ENCODE assay signal across 19 mouse cellular contexts in the genomic region with DNA sequence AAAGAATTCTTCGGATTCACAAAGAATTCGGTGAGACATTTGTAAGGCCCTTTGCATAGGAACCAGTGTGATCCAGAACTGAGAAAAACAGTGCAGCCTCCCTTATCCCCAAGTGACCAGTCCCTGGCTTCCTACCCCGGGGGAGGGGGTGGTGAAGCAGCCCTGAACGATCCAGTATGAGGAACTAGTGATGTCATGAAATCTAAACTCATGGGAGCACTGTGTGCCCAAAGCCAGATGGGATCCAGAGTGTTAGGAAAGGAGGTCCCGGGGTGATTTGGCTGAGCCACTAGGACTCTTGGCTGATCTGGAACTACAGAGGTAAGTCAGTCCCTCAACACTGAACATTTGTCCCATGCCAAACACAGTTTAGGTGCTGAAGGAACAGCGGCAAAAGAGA.
DNase-seq lines count a peak whose midpoint lies in the region; ATAC-seq and TF ChIP-seq lines count a peak whose summit lies in the region.
"Had no signal": no experiment of that assay in that cellular context is flagged by ENCODE, and none has a peak within 500 bp of the region (broad histone marks: within the 10 kb centered on the region; RNA-seq: fewer than 3 reads in every experiment).

No protein-coding gene starts in this region.

- H3K27ac ChIP-seq in embryonic facial prominence, embryonic 11.5 days (replicated peaks; ENCODE audit: low read depth, low read length), result no peak overlapping the region
- H3K27ac ChIP-seq in cerebellum, adult 2 months (ENCODE audit: insufficient read depth, low read length), result no peak overlapping the region
- H3K27ac ChIP-seq: embryonic facial prominence, embryonic 13.5 days; limb, embryonic 15.5 days; midbrain, embryonic 15.5 days; neural tube, embryonic 15.5 days had no signal

- no peak overlapping the region for H3K4me2 ChIP-seq in embryonic facial prominence, embryonic 11.5 days (ENCODE audit: low read depth, low read length)
- H3K4me2 ChIP-seq: embryonic facial prominence, embryonic 13.5 days; limb, embryonic 15.5 days; midbrain, embryonic 15.5 days; neural tube, embryonic 15.5 days had no signal

- no peak overlapping the region for H3K4me3 ChIP-seq in embryonic facial prominence, embryonic 11.5 days (ENCODE audit: low read depth, low read length)
- no peak overlapping the region for H3K4me3 ChIP-seq in cerebellum, adult 2 months (replicated peaks; ENCODE audit: insufficient read depth, low read depth, low read length)
- H3K4me3 ChIP-seq: embryonic facial prominence, embryonic 13.5 days; limb, embryonic 15.5 days; megakaryocyte, embryonic 14.5 days; midbrain, embryonic 15.5 days; neural tube, embryonic 15.5 days had no signal

- no peaks in the 10 kb centered on the region for H3K27me3 ChIP-seq in embryonic facial prominence, embryonic 11.5 days (ENCODE audit: control insufficient read depth, insufficient read depth, low read length)
- H3K27me3 ChIP-seq in cerebellum, adult 2 months (ENCODE audit: control insufficient read depth, insufficient read depth, low read length), result no peaks in the 10 kb centered on the region
- H3K27me3 ChIP-seq: embryonic facial prominence, embryonic 13.5 days; limb, embryonic 15.5 days; midbrain, embryonic 15.5 days; neural tube, embryonic 15.5 days had no signal

- 80% methylated on average over 6 of the region's 6 CpGs for WGBS in embryonic facial prominence, embryonic 11.5 days
- 65% methylated on average over 6 of the region's 6 CpGs for WGBS in cerebellum, adult 2 months

- H3K9ac ChIP-seq in embryonic facial prominence, embryonic 11.5 days (replicated peaks; ENCODE audit: low read length), result no peak overlapping the region
- H3K9ac ChIP-seq: embryonic facial prominence, embryonic 13.5 days; limb, embryonic 15.5 days; midbrain, embryonic 15.5 days; neural tube, embryonic 15.5 days had no signal

- no peak for TF ChIP-seq CTCF in cerebellum, adult 2 months (IDR thresholded peaks at IDR 0.05; ENCODE audit: borderline replicate concordance, insufficient read depth, low read depth, low read length)

- no peaks in the 10 kb centered on the region for H3K9me3 ChIP-seq in embryonic facial prominence, embryonic 11.5 days (replicated peaks; ENCODE audit: control insufficient read depth, low read length)
- H3K9me3 ChIP-seq: embryonic facial prominence, embryonic 13.5 days; limb, embryonic 15.5 days; megakaryocyte, embryonic 14.5 days; midbrain, embryonic 15.5 days; neural tube, embryonic 15.5 days had no signal

- TF ChIP-seq POLR2A in cerebellum, adult 2 months (IDR thresholded peaks at IDR 0.05; ENCODE audit: borderline replicate concordance, insufficient read depth, low read length), result no peak

- ATAC-seq in embryonic facial prominence, embryonic 11.5 days (replicated peaks; ENCODE audit: insufficient number of reproducible peaks, low FRiP score, low TSS enrichment, low read depth), result no peak
- ATAC-seq: forebrain, embryonic 14.5 days; midbrain, embryonic 15.5 days had no signal

- intact Hi-C loops in heart, postnatal 10 days (cut with DNase I), result loop anchor here (10.0 kb wide), 1 partner anchor 361 kb away; no protein-coding TSS in a partner anchor

- no peaks in the 10 kb centered on the region for H3K36me3 ChIP-seq in embryonic facial prominence, embryonic 11.5 days (replicated peaks; ENCODE audit: control insufficient read depth, insufficient read depth, low read depth, low read length)
- H3K36me3 ChIP-seq: midbrain, embryonic 15.5 days; neural tube, embryonic 15.5 days had no signal

- no peaks in the 10 kb centered on the region for H3K4me1 ChIP-seq in embryonic facial prominence, embryonic 11.5 days (ENCODE audit: control insufficient read depth, insufficient read depth, low read length)
- peaks cover 7% of the 10 kb centered on the region for H3K4me1 ChIP-seq in cerebellum, adult 2 months (ENCODE audit: control insufficient read depth, insufficient read depth, low read length)

- peak; percentile 46 for DNase-seq in gastrocnemius, adult 18-20 months (ENCODE audit: low spot score)
- DNase-seq in gastrocnemius, postnatal 10 days, result no peak
- DNase-seq in heart, postnatal 10 days, result peak; percentile 20 to 44
- DNase-seq in heart, postnatal 4 days, result no peak
- DNase-seq in NIH3T3 (ENCODE audit: low read depth), result peak; percentile 29
- DNase-seq in embryonic facial prominence, embryonic 11.5 days (ENCODE audit: low spot score), result peak; percentile 41
- DNase-seq in cerebellum, adult 2 months, result no peak
- DNase-seq: cerebellum, adult 8-10 months; kidney, adult 18-20 months; kidney, postnatal 10 days; lung, postnatal 14 days; right cerebral cortex, postnatal 14 days; thymus, adult 2 months had no signal

Comparison
In these comparisons a context has a peak if more than half of its experiments do, and no peak if none do; other contexts are left out.
1. DNase-seq: peak in gastrocnemius, adult 18-20 months (single experiment), heart, postnatal 10 days (2 of 2), NIH3T3 (single experiment) and embryonic facial prominence, embryonic 11.5 days (single experiment); none in gastrocnemius, postnatal 10 days (single experiment), heart, postnatal 4 days (single experiment) and cerebellum, adult 2 months (0 of 2).